Mouse (Mus musculus) left cerebral cortex, adult 11 months (tissue): ENCODE data around the gene Map1a.
A peak's percentile ranks its signal among the peaks of the same experiment; 100 is the strongest.

Source experiments
- DNase-seq: peaks from one replicate; pipeline ENCODE4 v3.0.0; 2022; ENCODE audit warnings: low spot score

Gene Map1a

GRCm38 (mm10) chr2:121288901-121289729 is at the start of gene Map1a:
Gene Map1a (plus strand): TSS chr2:121289600.
- peak; percentile 95 for DNase-seq

- DNase-seq: no peak
Measured at GRCm38 (mm10) chr2:121244099-121244498, 45.3 kb upstream of the Map1a start.

DNA sequence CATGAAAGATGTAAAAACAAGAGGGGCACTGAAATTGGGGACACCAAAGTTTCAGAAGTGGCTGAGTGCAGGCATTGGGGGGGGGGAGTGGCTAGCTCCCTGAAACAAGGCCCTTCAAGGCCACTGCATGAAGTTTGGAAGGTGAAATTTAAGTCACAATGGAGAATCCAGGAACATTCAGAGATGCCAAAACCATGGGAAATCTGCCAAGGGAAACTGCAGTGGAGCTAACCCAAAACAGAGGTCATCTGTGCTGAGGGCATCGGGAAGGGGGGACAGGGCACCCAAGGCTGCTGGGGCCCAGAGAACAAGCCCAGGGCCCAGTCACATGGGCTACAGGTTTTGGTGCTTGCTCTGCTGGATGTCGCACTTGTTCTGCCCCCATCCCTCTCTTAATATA is 39.6 kb upstream of the Map1a start:
- DNase-seq: no peak

DNA sequence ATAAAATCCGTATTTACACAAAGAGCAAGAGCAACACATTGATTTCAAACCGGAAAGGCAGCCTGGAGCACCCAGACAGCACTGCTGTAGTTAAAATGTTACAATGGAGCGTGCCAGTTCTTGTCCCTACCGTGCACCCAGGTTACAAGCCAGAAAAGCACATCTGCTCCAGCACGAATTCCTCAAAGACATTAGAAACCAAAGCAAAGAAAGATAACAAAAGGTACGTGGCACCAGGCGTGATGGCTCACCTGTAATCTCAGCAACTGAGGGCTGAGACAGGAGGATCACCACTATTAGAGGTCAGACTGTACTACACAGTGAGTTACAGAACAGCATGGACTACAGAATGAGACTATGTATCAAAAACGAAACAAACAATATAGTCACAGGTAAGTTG is 21.0 kb upstream of the Map1a start:
- no peak for DNase-seq

DNA sequence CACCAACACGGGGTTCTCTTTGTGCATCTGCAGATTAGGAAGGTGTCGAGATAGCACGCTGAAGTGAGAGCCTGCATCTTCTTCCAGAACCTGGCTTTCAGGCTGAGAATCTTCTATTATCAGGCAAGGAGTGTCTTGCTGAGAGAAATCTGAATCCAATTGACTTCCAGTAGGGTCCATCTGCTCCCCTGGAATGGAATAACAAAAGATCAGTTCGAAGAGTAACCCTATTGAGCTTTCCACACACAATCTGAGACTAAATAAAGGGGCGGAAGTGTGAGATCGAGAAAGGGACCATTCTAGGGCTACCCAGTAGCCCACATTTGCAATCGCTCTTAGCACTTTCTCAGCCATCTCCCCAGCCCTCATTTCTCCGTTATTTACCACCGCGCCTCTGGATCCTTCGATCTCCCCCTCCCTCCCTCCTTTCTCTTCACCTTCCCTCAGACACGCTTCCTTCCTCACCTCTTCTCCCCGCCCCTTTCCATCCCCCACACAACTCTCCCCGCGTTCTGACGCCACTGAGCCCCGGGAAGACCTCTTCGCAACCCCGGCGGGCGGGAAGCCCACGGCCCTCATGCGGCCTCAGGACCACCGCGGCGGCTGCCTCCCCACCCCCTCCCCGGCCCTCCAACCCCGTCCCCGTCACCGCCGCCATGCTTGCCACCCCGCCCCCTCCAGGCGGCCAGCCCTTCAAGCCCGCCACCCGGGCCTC is 18.7 kb upstream of the Map1a start:
- DNase-seq: no peak

GRCm38 (mm10) chr2:121271236-121271927 is 18.0 kb upstream of the Map1a start, which contains the start of gene Trp53bp1:
Gene Trp53bp1 (minus strand): TSS chr2:121271407.
- peak; percentile 94 for DNase-seq

GRCm38 (mm10) chr2:121271928-121272516 is 17.4 kb upstream of the Map1a start:
- DNase-seq: no peak

GRCm38 (mm10) chr2:121287850-121288249 is 1.6 kb upstream of the Map1a start:
- DNase-seq: no peak

- DNase-seq: no peak
Measured at GRCm38 (mm10) chr2:121289730-121290540, 535 bp downstream of the Map1a start.

DNA sequence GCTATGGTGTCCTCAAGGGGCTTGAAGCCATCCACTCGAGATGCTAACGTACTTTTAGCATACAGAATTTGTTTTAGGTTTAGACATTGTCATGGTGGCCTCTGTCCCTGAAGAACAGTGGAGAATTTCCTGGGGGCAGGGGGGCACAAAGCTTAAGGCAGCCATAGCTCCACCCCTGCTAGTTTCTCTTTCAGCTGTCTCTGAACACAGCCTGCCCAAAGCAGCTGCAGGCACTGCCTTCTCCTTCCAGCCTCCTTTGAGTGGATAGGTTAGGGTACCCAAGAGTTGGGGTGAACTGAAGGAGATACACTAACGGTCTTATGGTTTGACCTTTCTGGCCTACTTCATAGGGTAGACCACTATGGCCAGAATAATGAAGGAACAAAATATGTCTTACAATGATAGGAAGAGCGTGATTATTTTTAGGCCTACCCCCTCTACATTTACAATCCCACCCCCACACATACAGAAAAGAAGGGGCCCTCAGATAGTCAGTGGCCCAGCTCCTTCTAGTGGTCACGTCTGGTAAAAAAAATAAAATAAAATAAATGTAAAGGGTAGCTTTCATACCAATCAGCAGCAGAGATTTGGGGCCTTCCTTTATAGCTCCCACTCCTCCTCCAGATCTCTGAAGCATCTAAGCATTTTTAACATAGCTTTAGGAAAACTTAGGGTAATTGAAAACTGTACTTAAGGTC is 3.1 kb downstream of the Map1a start:
- no peak for DNase-seq

DNA sequence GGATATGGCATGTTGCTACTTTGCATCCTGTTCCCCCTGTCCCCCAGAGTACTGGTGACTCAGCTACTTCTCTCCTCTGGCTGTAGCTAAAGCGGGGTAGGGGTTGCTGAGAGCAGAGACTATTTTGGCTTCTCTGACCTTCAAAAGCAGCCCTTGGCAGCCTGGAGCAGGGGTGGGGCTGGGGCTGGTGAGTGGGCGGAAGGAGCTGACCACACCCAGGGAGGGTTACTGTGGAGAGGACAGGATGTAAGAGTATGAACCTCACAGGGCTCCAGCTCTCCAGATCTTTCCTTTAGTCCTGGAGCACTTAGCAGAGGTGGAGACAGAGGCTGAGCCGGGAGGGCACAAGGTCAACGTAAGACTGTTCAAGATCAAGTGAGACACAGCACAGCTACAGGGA is 4.8 kb downstream of the Map1a start:
- no peak for DNase-seq

DNA sequence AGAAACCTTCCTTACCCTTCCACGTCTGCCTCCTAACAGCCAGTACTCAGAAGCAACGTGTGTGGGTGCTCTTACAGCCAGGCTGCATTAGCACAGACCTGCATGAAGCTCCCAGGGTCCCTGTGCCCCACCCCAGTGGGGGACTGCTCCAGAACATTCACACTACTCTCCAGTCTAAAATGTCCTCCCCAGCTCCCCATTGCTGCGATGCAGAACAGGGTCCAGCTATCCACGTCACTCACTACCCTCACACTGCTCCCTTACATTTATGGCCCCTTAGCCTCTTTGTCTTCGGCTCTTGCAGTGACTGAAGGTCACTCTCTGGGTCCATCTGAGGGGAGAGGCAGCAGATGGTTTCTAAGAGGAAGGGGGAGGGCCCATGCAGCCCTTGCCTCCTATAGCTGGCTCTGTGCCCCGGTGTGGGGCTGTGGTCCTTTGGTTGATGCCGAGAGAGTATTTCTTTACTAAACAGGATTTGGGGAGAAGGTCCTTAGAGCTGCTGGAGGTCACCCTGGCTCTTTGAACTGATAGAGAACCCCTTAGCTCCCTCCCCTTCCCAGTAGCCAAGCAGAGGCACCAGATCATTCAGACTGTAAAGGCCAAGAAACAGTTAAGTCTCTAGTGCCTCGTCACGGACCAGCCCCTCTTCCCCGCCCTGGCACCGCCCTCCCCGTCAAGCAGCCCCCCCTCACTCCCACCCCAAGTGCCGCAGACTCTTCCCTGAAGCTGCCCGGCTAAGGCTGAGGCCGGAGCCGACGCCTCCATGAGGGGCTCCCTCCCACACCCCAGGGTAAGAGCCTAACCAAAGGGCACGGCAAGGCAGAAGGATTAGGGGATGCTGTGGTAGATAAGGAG is 5.6 kb downstream of the Map1a start:
- DNase-seq: no peak

- DNase-seq: no peak
Measured at GRCm38 (mm10) chr2:121295608-121296571, 6.5 kb downstream of the Map1a start.

DNA sequence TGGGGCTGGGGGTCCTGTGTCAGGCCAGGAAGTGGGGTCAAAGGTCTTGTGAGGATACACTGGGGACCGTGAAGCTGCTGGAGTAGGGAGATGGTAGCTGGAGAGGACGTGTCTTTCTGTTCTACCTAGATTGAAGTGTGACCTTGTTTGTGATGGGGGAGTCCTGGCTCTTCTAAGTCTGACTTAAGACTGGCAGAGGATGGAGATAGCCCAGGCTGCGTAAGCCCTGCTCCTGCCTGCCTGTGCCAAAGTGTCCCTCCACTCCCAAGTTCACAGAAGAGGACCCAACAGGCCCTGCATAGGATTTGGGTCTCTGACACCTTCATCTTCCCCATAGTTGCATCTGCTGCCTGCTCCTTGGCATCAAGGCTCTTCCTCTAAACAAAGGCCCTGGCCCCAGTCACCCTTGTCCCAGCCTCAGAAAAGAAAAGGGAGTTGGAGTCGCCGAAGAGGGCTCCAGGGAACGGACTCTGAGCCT is 7.4 kb downstream of the Map1a start:
- DNase-seq: no peak

DNA sequence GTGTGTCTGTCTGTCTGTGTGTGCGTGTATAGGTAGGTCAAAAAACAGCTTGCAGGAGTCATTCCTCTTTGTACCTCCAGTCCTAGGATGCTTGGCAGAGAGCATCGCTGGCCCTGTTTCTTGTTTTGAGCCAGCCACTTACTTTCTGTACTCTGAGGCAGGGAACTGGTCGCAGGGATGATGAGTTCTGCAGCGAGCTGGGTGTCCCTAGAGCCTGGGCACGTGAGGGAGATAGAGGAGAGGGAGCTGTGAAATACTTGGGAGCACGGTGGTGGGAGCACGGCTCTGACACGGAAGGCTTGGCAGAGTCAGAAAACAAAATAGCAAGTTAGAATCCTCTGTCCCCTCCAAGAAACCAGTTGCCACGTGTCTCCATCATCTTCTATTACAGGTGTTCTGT is 8.3 kb downstream of the Map1a start:
- no peak for DNase-seq

DNA sequence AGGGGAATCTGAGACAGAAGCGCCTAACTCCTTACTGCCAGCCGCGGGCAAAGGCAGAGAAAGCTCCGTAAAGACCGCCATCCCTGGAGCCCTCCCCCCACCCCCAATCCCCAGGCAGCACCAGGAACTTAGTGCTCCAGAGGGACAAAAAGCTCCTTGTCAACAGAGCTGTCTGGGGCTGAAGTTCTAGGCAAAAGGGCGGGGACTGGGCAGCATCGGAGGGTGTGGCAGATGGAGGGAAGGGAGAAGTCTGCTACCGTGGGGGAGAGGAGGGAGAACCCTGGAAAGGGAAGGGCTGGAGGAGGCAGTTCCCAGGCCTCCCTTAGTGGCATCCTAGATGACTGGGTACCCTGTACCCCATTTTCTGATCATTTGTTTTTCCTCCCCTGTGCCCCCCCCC is 8.7 kb downstream of the Map1a start:
- DNase-seq: no peak

DNA sequence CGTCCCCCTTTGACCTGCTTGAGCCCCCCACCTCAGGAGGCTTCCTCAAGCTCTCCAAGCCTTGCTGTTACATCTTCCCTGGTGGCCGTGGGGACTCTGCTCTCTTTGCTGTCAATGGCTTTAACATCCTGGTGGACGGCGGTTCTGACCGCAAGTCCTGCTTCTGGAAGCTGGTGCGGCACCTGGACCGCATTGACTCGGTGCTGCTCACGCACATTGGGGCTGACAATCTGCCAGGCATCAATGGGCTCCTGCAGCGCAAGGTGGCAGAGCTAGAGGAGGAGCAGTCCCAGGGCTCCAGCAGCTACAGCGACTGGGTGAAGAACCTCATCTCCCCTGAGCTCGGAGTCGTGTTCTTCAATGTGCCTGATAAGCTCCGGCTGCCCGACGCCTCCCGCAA is 10.1 kb downstream of the Map1a start:
- DNase-seq: no peak

GRCm38 (mm10) chr2:121300036-121300435 is 10.6 kb downstream of the Map1a start:
- DNase-seq: no peak

DNA sequence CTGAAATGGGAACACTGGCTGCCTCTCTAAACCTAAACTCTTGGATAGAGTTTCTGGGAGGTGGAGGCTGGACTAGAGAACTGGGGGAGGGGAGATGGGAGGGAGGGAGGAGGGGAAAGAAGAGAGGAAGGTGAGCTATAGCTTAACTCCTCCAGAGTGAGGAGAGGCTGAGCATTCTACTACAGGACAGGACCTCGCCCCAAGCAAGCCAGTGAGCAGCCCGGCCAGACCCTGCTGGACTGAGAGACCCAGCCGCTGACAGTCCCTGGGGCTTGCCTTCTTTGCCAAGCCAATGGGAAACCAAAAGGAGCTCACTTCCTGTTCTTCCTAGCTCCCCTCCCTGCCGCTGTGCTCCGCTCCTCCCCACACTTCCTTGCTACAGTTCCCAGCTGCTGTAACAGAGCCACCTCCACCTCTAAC is 19.6 kb downstream of the Map1a start:
- DNase-seq: no peak
